Mouse (Mus musculus): ENCODE data around the gene Blvrb.

Gene Blvrb

DNA sequence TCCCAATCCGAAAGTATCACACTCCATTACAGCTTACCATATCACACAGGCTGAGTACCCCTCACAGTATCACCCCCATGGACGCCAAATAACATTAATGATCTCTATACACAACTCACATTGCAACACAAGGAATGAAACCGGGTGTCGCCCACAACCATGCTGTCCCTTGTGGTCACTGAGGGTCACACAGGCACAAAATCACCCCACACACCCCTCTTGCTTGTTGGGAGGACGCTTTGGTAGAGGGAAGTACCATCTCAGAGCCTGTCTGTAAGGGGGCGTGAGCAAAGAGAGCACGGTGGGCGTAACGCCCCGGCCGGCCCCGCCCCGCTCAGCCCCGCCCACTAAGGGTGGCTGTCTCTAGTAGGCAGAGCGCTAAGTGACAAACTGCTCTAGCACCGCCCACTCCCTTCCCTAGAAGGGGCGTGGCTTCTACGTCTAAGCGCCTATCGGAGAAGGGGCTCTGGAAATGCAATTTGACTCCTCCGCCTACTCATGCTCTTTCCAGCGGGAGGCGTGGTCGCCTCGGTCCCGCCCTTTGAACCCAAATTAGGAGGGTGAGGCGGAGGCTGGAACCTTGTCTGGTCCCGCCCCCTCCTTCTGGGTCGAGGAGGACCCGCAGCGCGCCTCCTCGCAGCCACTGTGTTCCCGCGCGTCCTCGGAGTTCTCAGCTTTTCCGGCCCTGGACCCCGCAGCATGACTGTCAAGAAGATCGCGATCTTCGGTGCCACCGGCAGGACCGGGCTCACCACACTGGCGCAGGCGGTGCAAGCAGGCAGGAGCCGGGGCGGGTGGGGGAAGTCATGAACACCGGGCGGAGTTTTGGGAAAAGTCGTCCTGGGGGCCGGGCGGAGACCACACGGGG lies at the start of gene Blvrb, which contains the start of gene Sptbn4:
TSS of gene Blvrb (plus strand) at position 560 of the 868 bp plus-strand sequence.
TSS of gene Sptbn4 (minus strand) at position 268 of the 868 bp plus-strand sequence.
- DNase-seq (ENCODE audit: low read depth, low spot score): peak; percentile 100

DNA sequence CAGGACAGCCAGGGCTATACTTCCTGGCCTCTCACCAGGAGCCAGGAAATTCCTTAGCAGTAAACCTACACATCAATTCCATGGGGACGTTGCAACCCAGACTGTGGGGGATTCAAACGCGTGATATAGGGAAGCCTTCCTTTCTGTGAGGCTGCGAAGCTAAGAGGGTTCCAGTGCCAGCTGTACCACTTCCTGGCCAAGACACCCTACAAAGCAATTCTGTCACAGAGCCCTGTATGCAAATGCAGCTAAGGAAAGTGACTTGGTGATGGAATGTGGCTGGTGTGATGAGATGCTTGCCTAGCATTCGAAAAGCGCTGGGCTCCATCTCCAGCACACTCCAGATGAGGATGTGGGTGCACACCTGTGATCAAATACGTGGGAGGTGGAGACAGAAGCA lies 47.2 kb upstream of the Blvrb start:
- no peak for DNase-seq (ENCODE audit: low read depth, low spot score)

DNA sequence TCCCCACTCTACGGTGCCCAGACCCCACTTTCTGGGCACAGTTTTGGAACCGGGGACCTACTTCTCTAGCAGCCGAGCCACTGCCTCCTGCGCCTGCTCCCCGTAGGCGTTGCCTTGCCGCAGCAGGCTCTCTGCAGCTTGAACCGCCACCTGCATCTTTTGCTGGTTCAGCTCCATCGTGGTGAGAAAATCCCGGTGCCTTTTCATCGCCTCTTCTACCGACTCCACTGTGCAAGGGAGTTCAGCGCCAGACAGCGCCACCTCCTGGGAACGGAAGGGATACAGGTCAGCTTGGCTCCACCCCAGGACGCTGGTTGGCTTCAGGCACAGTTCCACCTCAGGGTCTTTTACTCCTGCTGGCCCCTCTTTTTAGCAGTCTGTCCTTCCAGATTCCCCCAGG lies 45.1 kb upstream of the Blvrb start:
- peak; percentile 74 for DNase-seq (ENCODE audit: low read depth, low spot score)

DNA sequence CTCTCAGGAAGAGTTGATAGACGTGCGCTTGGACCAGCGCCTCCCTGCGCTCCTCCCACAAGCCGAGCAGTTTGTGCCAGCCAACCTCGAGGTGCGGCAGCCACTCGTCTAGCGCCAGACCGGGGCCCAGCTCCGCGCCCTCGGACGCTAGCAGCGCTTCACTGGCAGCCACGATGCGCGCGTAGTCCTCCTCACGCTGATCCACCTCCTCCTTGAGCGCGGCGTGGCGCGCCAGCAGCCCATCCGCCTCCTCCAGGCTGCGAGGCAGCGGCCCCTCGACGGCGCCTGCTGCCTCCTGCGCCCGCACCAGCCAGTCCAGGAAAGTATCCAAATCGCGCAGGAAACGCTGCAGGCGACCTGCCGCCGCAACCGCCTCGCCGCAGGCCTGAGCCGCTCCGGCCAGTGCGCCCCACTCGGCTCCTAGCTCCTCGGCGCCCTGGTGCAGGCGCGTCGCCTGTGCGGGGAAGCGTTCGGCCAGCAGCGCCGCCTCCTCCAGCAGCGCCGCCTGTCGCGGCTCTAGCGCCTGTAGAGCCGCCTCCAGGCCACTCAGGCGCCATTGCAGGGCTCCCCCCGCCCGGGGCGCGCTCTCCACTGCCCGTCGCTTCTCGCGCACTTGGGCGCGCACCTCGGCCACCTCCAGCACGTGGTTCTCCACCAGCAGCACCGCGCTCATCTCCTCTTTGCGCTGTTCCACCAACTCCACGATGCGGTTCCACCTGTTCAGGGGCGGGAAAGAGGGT lies 43.4 kb upstream of the Blvrb start:
- no peak for DNase-seq (ENCODE audit: low read depth, low spot score)

DNA sequence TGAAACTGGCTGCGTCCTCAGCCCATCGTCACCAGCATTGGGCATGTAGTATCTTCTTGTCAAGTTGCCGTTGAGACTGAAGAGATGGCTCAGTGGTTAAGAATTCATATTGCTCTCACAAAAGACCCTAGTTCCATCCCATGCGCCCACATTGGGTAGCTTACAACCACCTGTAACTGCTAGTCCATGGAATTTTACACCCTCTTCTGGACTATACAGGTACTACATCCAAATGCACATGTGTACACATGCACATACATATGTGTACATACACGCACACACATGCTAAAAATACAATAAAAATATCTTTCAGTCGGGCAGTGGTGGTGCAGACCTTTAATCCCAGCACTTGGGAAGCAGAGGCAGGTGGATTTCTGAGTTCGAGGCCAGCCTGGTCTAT lies 41.3 kb upstream of the Blvrb start:
- DNase-seq (ENCODE audit: low read depth, low spot score): no peak

DNA sequence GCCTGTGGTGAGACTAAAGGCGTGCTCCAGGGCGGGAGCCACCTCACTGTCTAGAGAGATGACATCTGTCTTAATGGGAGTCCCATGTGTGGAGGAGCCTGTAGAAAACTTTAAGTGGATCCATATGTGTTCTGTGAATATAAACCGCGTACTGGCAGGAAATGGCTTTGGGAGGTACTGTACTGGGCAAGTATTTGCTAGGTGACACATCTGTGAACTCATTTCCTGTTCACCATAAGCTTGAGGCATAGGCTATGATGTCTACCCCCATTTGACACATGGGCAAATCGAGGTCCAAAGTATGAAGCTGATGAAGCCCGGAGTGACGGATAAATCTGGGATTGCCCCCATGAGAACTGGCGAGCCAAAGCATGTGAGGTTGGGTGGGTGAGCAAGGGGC lies 40.0 kb upstream of the Blvrb start:
- no peak for DNase-seq (ENCODE audit: low read depth, low spot score)

DNA sequence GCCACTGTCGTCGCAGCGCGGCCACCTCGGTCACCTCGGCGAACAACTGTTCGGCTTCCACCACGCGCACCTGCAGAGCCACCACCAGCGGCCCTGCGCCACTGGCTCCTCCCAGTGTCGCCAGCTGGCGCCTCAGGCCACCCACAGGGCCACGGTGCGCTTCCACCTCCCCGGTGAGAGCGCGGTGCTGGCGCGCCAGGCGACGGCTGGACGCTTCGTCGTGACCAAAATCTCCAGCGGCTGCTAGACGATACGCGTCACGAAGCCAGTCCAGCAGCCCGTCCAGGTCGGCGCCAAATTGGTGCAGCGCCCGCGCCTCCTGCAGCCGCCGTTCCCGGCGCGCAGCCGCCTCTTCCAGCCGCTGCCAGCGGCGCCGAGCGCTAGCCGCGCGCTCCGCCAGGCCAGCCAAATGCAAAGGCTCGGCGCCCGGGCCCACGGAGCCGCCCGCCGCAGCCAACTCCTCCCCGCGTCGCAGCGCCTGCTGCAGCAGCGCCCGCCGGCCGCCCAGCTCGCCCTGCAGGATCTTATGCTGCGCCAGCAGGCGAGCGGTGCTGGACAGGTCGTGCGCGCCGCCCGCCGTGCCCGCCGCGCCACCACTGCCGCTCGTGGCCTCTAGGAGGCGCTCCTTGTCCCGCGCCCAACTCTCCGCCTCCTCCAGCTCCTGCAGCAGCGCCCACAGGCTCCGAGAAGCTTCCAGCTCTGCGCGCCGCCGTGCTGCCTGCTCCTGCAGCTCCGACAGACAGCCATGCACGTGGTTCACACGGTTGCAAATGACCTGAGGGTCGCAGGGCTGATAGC lies 39.2 kb upstream of the Blvrb start:
- DNase-seq (ENCODE audit: low read depth, low spot score): peak; percentile 59

DNA sequence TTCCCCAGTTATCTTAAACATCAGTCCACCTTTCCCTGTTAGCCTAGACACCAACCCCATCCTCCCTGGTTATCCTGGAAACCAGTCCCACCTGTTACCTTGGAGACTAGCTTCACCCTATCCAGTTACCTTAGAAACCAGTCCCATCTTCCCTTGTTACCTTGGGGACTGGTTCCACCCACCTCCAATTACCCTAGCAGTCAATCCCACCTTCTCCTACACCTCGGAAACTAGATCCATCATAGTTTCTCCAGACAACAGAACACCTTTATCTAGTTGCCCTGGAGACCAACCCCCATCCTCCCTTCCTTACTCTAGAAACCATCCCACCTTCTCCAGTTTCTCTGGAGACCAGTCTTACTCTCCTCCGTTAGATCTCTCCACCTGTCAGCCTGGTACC lies 30.6 kb upstream of the Blvrb start:
- no peak for DNase-seq (ENCODE audit: low read depth, low spot score)

DNA sequence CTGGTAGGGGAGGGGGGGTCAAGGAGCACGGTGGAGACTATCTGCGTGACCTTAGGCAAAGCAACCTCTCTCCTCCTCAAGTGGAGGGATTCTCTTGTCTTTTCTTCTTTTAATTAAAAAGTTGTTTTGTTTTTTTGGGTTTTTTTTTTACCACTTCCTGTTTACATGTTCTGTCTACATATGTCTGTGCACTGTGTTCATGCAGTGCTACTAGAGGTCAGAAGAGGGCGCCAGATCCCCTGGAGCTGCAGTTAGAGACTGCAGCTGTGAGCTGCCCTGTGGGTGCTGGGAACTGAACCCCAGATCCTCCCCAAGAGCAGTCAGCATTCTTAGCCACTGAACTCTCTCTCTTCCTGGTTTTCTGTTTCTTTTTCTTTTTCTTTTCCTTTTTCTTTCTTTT lies 28.7 kb upstream of the Blvrb start:
- DNase-seq (ENCODE audit: low read depth, low spot score): no peak

DNA sequence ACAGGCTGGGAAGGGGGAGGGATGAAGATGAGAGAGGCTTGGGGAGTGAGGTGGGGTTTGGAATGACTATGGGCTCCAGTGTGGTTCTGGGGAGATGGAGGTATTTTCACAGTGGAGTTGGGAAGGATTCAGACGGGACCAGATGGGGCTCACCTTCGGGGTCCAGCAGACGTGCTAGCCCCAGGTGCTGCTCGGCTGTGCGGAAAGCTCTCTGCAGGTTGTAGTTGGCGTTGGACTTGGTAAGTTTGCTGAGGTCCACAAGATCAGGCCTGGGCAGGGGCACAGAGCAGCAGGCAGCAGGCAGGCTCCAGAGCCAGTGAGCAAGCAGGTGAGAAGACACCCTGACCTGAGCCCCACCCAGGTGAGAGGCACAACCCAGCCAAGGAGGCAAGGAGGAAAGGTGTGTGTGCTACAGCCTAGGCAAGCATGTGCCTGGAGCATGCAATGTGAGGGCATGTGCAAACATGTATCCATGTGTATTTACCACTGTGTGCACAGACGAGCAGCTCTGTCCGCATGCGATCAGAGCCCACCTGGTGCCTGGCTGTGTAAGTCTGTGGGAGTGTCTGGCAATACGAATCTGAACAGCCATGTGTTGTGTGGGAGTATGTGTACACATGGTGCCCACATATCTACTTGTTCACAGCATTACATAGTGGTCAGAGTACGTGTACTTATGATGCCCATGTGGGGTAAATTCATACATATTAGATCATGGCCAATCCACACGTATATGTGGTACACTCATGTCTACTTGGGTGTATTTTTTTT lies 24.0 kb upstream of the Blvrb start:
- DNase-seq (ENCODE audit: low read depth, low spot score): no peak

DNA sequence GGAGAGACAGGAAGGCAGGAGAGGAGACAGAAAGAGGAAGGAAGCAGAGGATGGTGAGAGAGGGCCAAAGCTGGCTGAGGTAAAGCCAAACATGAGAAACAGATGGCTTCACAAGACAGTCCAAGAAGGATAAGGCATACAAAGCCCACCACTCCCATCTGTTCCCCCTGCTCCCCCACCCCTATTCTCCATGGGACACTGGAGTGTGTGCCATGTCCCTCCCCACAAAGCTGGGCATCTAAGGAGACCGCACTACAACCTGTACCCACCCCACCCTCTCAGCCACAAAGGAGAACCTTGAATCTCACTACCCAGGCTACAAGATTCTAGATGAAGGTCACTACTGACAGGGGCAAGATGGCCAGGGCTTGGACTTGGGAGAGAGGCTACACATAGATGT lies 20.4 kb upstream of the Blvrb start:
- no peak for DNase-seq (ENCODE audit: low read depth, low spot score)

DNA sequence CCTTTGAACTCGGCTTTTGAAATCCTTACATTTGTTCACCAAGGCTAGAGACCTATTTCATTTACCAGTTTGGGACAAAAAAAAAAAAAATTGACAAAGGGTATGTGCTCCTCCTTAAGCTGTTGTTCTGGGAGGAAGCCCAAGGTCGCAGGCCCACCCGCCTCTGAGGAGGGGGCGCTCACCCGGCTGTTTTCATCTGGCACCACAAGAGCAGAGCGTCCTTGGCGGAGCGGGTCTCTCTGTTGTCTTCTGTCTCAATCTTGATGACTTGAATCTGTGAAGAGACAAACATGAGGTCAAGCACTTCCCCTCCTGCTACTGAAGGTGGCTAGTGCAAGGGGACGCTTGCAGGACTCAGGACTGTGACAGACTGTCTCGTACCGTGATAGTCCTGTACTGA lies 19.8 kb upstream of the Blvrb start:
- no peak for DNase-seq (ENCODE audit: low read depth, low spot score)

DNA sequence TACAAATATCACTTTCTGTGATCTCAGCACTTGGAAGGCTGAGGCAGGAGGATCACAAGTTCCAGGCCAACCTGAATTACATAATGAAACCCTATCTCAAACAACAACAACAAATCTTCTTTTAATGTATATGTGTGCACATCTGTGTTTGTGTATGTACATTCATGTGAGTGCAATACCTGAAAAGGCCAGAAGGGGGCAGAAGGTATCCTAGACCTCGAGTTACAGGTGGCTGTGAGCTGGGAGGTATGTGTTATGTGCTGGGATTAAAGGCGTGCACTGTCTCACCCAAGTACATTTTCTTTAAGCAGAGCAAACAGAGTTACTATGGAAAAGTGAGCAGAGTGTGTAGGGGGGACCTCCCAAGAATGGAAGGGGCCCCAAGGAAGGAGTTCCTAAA lies 18.6 kb upstream of the Blvrb start:
- no peak for DNase-seq (ENCODE audit: low read depth, low spot score)

DNA sequence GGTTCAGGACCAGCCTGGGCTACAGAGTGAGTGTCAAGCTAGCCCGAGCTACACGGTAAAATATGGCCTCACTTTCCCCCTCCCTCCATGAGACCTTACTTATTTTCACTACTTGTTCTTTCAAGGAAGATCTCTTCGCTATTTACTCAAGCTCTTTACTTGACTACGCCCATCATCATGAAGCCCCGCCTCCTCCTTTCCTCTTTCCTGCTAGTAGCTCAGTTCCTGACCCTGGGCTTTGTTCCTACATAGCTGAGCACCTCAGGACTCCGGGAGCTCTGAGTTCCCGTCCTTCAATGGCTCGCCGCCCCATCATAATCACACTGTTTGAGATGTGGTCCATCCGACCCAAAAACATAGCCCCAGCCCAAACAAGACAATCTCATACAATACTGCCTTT lies 14.4 kb upstream of the Blvrb start:
- peak; percentile 64 for DNase-seq (ENCODE audit: low read depth, low spot score)

DNA sequence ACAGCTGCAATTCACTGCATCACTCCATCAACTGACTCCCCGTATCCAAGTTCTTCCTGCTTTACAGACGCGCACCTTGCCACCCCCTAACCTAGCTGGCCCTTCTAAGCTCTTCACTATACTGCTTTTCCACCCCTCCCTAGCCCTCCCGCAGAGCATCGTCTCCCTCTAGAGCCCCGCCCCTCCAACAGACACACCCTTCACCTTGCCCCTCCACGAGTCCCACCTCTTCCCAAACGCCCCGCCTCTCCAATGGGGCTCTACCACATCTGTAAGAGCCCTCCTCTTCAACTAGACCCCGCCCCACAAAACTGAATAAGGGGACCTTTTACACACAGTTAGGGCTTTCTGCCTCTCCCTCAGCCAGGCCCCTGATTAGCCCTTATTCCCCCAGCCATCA lies 14.0 kb upstream of the Blvrb start:
- no peak for DNase-seq (ENCODE audit: low read depth, low spot score)

DNA sequence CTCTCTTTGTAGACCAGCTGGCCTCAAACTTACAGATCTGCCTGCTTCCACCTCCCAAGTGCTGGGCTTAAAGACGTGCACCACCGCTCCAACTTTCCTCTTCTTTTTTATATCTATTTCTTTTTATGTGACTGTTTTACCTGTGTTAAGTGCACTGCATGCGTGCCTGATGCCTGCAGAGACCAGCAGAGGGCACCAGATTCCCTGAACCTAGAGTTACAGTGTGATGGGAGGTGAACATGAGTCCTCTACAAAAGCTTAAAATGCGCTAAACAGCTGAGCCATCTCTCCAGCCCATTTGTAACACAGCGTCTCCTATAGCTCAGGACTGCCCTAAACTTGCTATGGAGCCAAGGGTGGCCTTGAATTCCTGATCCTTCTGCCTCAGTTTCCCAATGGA lies 10.2 kb upstream of the Blvrb start:
- no peak for DNase-seq (ENCODE audit: low read depth, low spot score)

DNA sequence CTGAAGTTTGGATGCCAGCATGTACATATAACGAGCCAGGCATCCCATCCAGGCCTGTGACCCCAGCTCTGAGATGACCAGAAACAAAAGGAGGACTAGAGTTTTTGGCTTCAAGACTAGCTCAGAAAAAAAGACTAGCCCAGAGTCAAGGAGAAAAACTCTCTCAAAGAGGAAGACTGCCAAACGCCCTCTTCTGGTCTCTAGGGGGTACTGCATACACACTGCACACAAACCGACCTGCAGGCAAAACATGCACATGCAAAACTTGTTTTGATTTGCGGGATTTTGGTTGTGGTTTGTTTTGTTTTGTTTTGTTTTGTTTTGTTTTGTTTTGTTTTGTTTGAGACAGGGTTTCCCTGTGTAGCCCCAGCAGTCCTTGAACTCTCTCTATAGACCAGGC lies 7.8 kb upstream of the Blvrb start:
- DNase-seq (ENCODE audit: low read depth, low spot score): no peak

DNA sequence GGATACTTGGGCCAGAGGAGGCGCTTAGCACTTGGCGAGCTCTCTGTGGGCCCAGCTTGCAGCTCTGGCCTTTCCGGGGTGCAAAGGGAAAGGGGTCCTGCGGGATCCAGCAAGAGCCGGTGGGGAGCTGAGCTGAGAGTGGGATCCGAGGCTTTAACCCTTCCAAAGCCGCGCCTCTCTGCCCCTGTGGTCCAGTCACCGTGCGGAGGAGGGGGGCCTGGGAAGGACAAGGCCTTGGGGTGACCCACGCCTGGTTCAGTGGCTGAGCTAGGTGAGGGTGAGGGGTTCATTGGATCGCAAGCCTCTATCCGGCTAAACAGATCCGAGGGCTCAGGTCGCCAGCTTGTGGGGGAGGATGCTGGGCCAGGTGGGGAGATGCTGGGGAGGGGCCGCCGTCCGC lies 1.7 kb upstream of the Blvrb start:
- DNase-seq (ENCODE audit: low read depth, low spot score): no peak

DNA sequence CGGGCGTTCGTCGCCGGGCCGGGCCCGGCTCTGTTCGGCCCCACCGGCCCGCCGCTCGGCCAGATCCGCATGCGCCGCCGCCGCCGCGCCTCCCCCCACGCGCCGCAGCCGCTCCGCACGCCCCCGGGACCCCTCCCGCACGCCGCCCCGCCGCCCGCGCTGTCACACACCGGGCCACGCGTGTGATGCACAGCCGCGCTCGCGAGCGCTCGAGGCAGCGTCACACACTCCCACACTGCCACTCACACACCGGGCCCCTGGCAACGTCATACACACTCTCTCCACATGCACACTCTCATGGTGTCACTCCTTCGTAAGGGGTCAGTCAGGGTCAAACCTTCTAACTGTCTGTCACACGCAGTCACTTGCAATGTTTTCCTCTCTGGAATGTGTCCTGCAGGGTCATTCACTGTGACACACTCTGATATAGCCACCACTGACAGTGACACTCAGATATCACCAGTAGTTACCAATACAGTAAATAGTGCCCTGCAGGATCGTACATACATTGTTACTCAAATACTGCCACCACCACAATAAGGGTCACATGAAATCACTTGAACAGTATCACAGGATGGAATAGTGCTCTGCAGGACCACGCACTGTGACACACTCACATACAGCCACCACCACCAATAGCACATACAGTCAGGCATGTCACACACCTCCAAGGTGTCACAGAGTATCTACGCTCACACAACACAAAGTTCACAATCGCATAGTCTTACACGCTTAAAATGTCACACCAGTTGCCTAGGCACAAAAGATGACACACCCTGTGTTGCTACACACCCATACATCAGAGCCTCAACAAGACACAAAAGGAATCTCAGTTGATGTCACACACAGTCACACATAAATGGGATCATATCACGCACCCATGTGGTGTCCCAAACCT lies 1.0 kb upstream of the Blvrb start:
- DNase-seq (ENCODE audit: low read depth, low spot score): no peak

DNA sequence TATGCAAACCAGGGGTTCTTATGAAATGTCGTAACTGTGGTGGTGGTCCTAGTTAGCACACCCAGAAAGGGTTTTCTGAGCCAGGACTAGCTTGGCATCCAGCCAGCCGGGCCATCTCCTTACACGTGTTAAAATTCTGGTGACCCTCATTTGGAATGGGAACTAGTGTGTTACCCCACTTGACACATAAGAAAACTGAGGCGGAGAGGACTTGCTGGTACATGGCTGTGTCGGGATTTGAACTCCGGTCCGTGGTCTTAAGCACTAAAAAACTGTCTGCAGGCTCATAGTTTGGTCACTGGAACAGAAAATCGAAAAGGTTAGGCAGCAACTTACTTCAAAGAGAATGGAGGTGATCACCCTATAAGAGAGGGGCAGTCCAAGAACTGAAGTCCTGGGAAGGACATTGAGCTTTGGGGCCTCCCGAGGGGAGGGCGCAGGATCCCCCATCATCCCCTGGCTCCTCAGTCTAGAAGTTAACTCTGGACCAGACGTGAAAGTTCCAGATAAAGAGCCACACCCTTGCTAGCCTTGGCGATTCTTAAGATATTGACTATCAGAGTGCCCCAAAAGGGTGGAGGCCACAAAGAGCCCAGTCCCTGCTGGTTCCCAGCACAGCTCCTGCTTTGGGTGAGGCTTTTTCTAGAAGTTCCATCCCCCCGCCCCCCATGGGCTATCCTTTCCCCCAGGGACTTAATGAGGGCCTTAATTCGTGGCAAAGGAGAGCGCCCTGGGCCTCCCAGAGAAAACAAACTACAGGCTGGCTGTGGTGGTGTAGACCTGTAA lies 836 bp downstream of the Blvrb start:
- DNase-seq (ENCODE audit: low read depth, low spot score): no peak

All from WW6 (cell line).